Mouse (Mus musculus): ENCODE results near the gene Cdh20. TPM values are rescaled to one million over a fixed set of nuclear protein-coding genes. Genes with fewer than 3 reads are reported as not detected.
"Not testable (repeated sequence)": the region's sequence is repeated elsewhere in the genome, so short reads cannot be mapped to it uniquely, and the experiment has no call there.

The Cdh20 gene
- polyA plus RNA-seq, 1 experiment from 2014 or later, result 0.46 TPM

GRCm38 (mm10) chr1:104917307-104917836 is 149.0 kb downstream of the Cdh20 start:
- no peak overlapping the region for H3K4me2 ChIP-seq
- H3K36me3 ChIP-seq, result no peaks in the 10 kb centered on the region
- no peaks in the 10 kb centered on the region for H3K27me3 ChIP-seq
- 52% methylated on average over 1 of the region's 1 CpGs for WGBS
- ATAC-seq (ENCODE audit: insufficient number of reproducible peaks, insufficient read depth, low FRiP score, low TSS enrichment, low read depth), result no peak
- no peaks in the 10 kb centered on the region for H3K9me3 ChIP-seq
- no peak overlapping the region for H3K4me3 ChIP-seq
- H3K4me1 ChIP-seq, result no peaks in the 10 kb centered on the region
- no peak overlapping the region for H3K27ac ChIP-seq
- no peak overlapping the region for H3K9ac ChIP-seq

GRCm38 (mm10) chr1:104933051-104933450 is 164.7 kb downstream of the Cdh20 start:
- no peak overlapping the region for H3K27ac ChIP-seq
- H3K4me1 ChIP-seq, result no peaks in the 10 kb centered on the region
- no peaks in the 10 kb centered on the region for H3K27me3 ChIP-seq
- no peak overlapping the region for H3K4me2 ChIP-seq
- no peak for ATAC-seq (ENCODE audit: insufficient number of reproducible peaks, insufficient read depth, low FRiP score, low TSS enrichment, low read depth)
- no peaks in the 10 kb centered on the region for H3K9me3 ChIP-seq
- no peak overlapping the region for H3K9ac ChIP-seq
- no peak overlapping the region for H3K4me3 ChIP-seq
- WGBS, result 39% methylated on average over 7 of the region's 7 CpGs
- H3K36me3 ChIP-seq, result no peaks in the 10 kb centered on the region

GRCm38 (mm10) chr1:104936966-104937365 is 168.6 kb downstream of the Cdh20 start:
- no peak overlapping the region for H3K9ac ChIP-seq
- no peaks in the 10 kb centered on the region for H3K36me3 ChIP-seq
- no peak overlapping the region for H3K27ac ChIP-seq
- no peaks in the 10 kb centered on the region for H3K4me1 ChIP-seq
- WGBS, result 89% methylated on average over 4 of the region's 4 CpGs
- H3K4me3 ChIP-seq, result no peak overlapping the region
- H3K4me2 ChIP-seq, result no peak overlapping the region
- no peak for ATAC-seq (ENCODE audit: insufficient number of reproducible peaks, insufficient read depth, low FRiP score, low TSS enrichment, low read depth)
- no peaks in the 10 kb centered on the region for H3K9me3 ChIP-seq
- no peaks in the 10 kb centered on the region for H3K27me3 ChIP-seq

GRCm38 (mm10) chr1:104939156-104939555 is 170.8 kb downstream of the Cdh20 start:
- Histone ChIP-seq H3K4me1 (no peaks in the 10 kb centered on the region), H3K9me3 (no peaks in the 10 kb centered on the region), H3K4me3 (no peak overlapping the region), H3K9ac (no peak overlapping the region), H3K27ac (no peak overlapping the region), H3K27me3 (no peaks in the 10 kb centered on the region), H3K4me2 (no peak overlapping the region), H3K36me3 (no peaks in the 10 kb centered on the region)
- no peak for ATAC-seq (ENCODE audit: insufficient number of reproducible peaks, insufficient read depth, low FRiP score, low TSS enrichment, low read depth)

- H3K36me3 ChIP-seq, result no peaks in the 10 kb centered on the region
- H3K27ac ChIP-seq, result no peak overlapping the region
- H3K4me2 ChIP-seq, result no peak overlapping the region
- WGBS, result 7% methylated on average over 2 of the region's 2 CpGs
- H3K9ac ChIP-seq, result no peak overlapping the region
- no peaks in the 10 kb centered on the region for H3K4me1 ChIP-seq
- H3K9me3 ChIP-seq, result no peaks in the 10 kb centered on the region
- H3K27me3 ChIP-seq, result no peaks in the 10 kb centered on the region
- 0 out of 2 replicates have a peak, but pooled peaks have one; percentile 56 for ATAC-seq (ENCODE audit: insufficient number of reproducible peaks, insufficient read depth, low FRiP score, low TSS enrichment, low read depth)
- H3K4me3 ChIP-seq, result no peak overlapping the region
Measured at GRCm38 (mm10) chr1:104944470-104945109, 176.3 kb downstream of the Cdh20 start.

GRCm38 (mm10) chr1:104945110-104945489 is 176.8 kb downstream of the Cdh20 start:
- Histone ChIP-seq H3K9ac (no peak overlapping the region), H3K9me3 (no peaks in the 10 kb centered on the region), H3K4me3 (no peak overlapping the region), H3K4me2 (no peak overlapping the region), H3K27ac (no peak overlapping the region), H3K4me1 (no peaks in the 10 kb centered on the region), H3K36me3 (no peaks in the 10 kb centered on the region), H3K27me3 (no peaks in the 10 kb centered on the region)
- WGBS, result 96% methylated on average over 2 of the region's 2 CpGs
- no peak for ATAC-seq (ENCODE audit: insufficient number of reproducible peaks, insufficient read depth, low FRiP score, low TSS enrichment, low read depth)

- not testable (repeated sequence) for H3K9ac ChIP-seq; H3K4me1 ChIP-seq; H3K9me3 ChIP-seq; H3K4me2 ChIP-seq; H3K36me3 ChIP-seq; ATAC-seq (ENCODE audit: insufficient number of reproducible peaks, insufficient read depth, low FRiP score, low TSS enrichment, low read depth); H3K4me3 ChIP-seq; H3K27ac ChIP-seq; H3K27me3 ChIP-seq
- WGBS, result 77% methylated on average over 2 of the region's 2 CpGs
Measured at GRCm38 (mm10) chr1:104949640-104950039, 181.3 kb downstream of the Cdh20 start.

- no peak overlapping the region for H3K27ac ChIP-seq
- H3K4me3 ChIP-seq, result no peak overlapping the region
- WGBS, result 71% methylated on average over 6 of the region's 6 CpGs
- H3K36me3 ChIP-seq, result no peaks in the 10 kb centered on the region
- H3K4me2 ChIP-seq, result no peak overlapping the region
- no peaks in the 10 kb centered on the region for H3K4me1 ChIP-seq
- ATAC-seq (ENCODE audit: insufficient number of reproducible peaks, insufficient read depth, low FRiP score, low TSS enrichment, low read depth), result no peak
- no peaks in the 10 kb centered on the region for H3K9me3 ChIP-seq
- no peaks in the 10 kb centered on the region for H3K27me3 ChIP-seq
- no peak overlapping the region for H3K9ac ChIP-seq
Measured at GRCm38 (mm10) chr1:104957046-104957445, 188.7 kb downstream of the Cdh20 start.

GRCm38 (mm10) chr1:104961670-104962069 is 193.3 kb downstream of the Cdh20 start:
- H3K9me3 ChIP-seq, result no peaks in the 10 kb centered on the region
- 77% methylated on average over 3 of the region's 3 CpGs for WGBS
- no peak overlapping the region for H3K4me2 ChIP-seq
- no peak overlapping the region for H3K9ac ChIP-seq
- H3K4me3 ChIP-seq, result no peak overlapping the region
- no peak for ATAC-seq (ENCODE audit: insufficient number of reproducible peaks, insufficient read depth, low FRiP score, low TSS enrichment, low read depth)
- H3K36me3 ChIP-seq, result no peaks in the 10 kb centered on the region
- no peaks in the 10 kb centered on the region for H3K4me1 ChIP-seq
- H3K27ac ChIP-seq, result no peak overlapping the region
- no peaks in the 10 kb centered on the region for H3K27me3 ChIP-seq

- WGBS, result 73% methylated on average over 4 of the region's 4 CpGs
- Histone ChIP-seq H3K9me3 (no peaks in the 10 kb centered on the region), H3K27ac (no peak overlapping the region), H3K4me2 (no peak overlapping the region), H3K4me1 (no peaks in the 10 kb centered on the region), H3K36me3 (no peaks in the 10 kb centered on the region), H3K4me3 (no peak overlapping the region), H3K9ac (no peak overlapping the region), H3K27me3 (no peaks in the 10 kb centered on the region)
- ATAC-seq (ENCODE audit: insufficient number of reproducible peaks, insufficient read depth, low FRiP score, low TSS enrichment, low read depth), result no peak
Measured at GRCm38 (mm10) chr1:104962257-104962656, 193.9 kb downstream of the Cdh20 start.

GRCm38 (mm10) chr1:104979068-104979467 is 210.7 kb downstream of the Cdh20 start:
- no peak for ATAC-seq (ENCODE audit: insufficient number of reproducible peaks, insufficient read depth, low FRiP score, low TSS enrichment, low read depth)
- WGBS, result 37% methylated on average over 2 of the region's 2 CpGs
- H3K9ac ChIP-seq, result no peak overlapping the region
- H3K4me3 ChIP-seq, result no peak overlapping the region
- H3K36me3 ChIP-seq, result no peaks in the 10 kb centered on the region
- H3K4me1 ChIP-seq, result no peaks in the 10 kb centered on the region
- H3K4me2 ChIP-seq, result no peak overlapping the region
- no peak overlapping the region for H3K27ac ChIP-seq
- no peaks in the 10 kb centered on the region for H3K27me3 ChIP-seq
- no peaks in the 10 kb centered on the region for H3K9me3 ChIP-seq

GRCm38 (mm10) chr1:104980273-104980672 is 211.9 kb downstream of the Cdh20 start:
- Histone ChIP-seq H3K27me3 (no peaks in the 10 kb centered on the region), H3K36me3 (no peaks in the 10 kb centered on the region), H3K9me3 (no peaks in the 10 kb centered on the region), H3K4me2 (no peak overlapping the region), H3K27ac (no peak overlapping the region), H3K9ac (no peak overlapping the region), H3K4me1 (no peaks in the 10 kb centered on the region), H3K4me3 (no peak overlapping the region)
- no peak for ATAC-seq (ENCODE audit: insufficient number of reproducible peaks, insufficient read depth, low FRiP score, low TSS enrichment, low read depth)
- 95% methylated on average over 1 of the region's 1 CpGs for WGBS
